Mouse (Mus musculus) hindbrain, embryonic 12.5 days (tissue): ENCODE results near the gene Hecw1. TPM values are rescaled to one million over a fixed set of nuclear protein-coding genes. Genes with fewer than 3 reads are reported as not detected.
"Not testable (repeated sequence)": the region's sequence is repeated elsewhere in the genome, so short reads cannot be mapped to it uniquely, and the experiment has no call there.

Source experiments
- ATAC-seq: fragments of 200-750 bp; cut with Nextera tagmentation; 2 replicates; pipeline ENCODE4 v1.8.0; 2017; ENCODE audit warnings: moderate TSS enrichment; ENCODE audit not compliant: low FRiP score
- H3K27ac ChIP-seq: fragments of 300-500 bp; sonication (generic); 2 replicates; pipeline ENCODE4 v1.5.1; 2016; ENCODE audit warnings: mild to moderate bottlenecking
- H3K27me3 ChIP-seq: fragments of 300-500 bp; sonication (generic); 2 replicates; pipeline ENCODE4 v1.6.1; 2016; ENCODE audit warnings: mild to moderate bottlenecking
- H3K36me3 ChIP-seq: fragments of 300-500 bp; sonication (generic); 2 replicates; pipeline ENCODE4 v1.6.1; 2016; ENCODE audit warnings: mild to moderate bottlenecking
- H3K4me1 ChIP-seq: fragments of 300-500 bp; sonication (generic); 2 replicates; pipeline ENCODE4 v1.6.1; 2016
- H3K4me2 ChIP-seq: fragments of 300-500 bp; sonication (generic); replicated peaks from 2 replicates; pipeline ENCODE4 v1.6.1; 2016; ENCODE audit warnings: mild to moderate bottlenecking
- H3K4me3 ChIP-seq: fragments of 300-500 bp; sonication (generic); 2 replicates; pipeline ENCODE4 v1.5.1; 2016; ENCODE audit warnings: mild to moderate bottlenecking
- H3K9ac ChIP-seq: fragments of 300-500 bp; sonication (generic); 2 replicates; pipeline ENCODE4 v1.6.1; 2016; ENCODE audit warnings: mild to moderate bottlenecking, moderate library complexity
- H3K9me3 ChIP-seq: fragments of 300-500 bp; sonication (generic); replicated peaks from 2 replicates; pipeline ENCODE4 v1.6.1; 2016; ENCODE audit warnings: mild to moderate bottlenecking
- WGBS: fragments of 180-500 bp; shearing (Covaris S2); methylation state at CpG from one replicate; pipeline ENCODE4 v1.1.7; 2016; 5-methylcytosine and 5-hydroxymethylcytosine counted together
- polyA plus RNA-seq: library from polyadenylated mRNA; unstranded; fragments of >200 nt; fragmentation: Nextera tagmentation; extraction: Ambion mirVana; gene quantifications from 2 replicates; pipeline ENCODE4 v1.2.1, GENCODE M21; 2016

Gene Hecw1
- polyA plus RNA-seq, 1 experiment from 2014 or later = 23.1 TPM

DNA sequence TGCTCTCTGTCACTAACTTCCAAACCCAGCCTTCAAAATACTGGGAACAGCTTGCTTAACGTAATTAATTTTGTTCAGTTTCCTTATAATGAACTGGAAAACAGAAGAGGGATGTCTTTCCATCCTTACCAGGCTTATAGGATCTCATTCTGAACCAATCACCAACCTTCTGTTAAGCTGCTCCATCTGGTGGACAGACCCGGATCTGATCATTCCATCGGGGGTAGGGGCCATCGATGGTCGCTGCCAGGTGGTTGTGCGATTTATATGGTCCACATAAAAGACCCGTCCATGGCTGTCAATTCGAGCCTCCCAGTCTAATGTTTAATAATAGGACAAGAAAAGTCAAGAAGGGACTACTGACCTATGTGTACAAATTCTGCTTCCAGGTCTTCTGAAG is 216.4 kb downstream of the Hecw1 start:
- no peak overlapping the region for H3K4me2 ChIP-seq
- H3K9me3 ChIP-seq = no peaks in the 10 kb centered on the region
- no peaks in the 10 kb centered on the region for H3K27me3 ChIP-seq
- ATAC-seq = no peak
- H3K4me3 ChIP-seq = no peak overlapping the region
- 0 out of 2 replicates have a peak, but pooled peaks cover 7% of the 10 kb centered on the region for H3K36me3 ChIP-seq
- 35% methylated on average over 8 of the region's 8 CpGs for WGBS
- H3K4me1 ChIP-seq = no peaks in the 10 kb centered on the region
- no peak overlapping the region for H3K9ac ChIP-seq
- H3K27ac ChIP-seq = no peak overlapping the region

GRCm38 (mm10) chr13:14304103-14304502 is 218.9 kb downstream of the Hecw1 start:
- WGBS = 91% methylated on average over 1 of the region's 1 CpGs
- H3K27me3 ChIP-seq = no peaks in the 10 kb centered on the region
- H3K4me1 ChIP-seq = no peaks in the 10 kb centered on the region
- no peak overlapping the region for H3K27ac ChIP-seq
- no peak overlapping the region for H3K4me3 ChIP-seq
- H3K9ac ChIP-seq = no peak overlapping the region
- H3K36me3 ChIP-seq = 0 out of 2 replicates have a peak, but pooled peaks cover 10% of the 10 kb centered on the region
- no peak for ATAC-seq
- H3K4me2 ChIP-seq = no peak overlapping the region
- no peaks in the 10 kb centered on the region for H3K9me3 ChIP-seq

DNA sequence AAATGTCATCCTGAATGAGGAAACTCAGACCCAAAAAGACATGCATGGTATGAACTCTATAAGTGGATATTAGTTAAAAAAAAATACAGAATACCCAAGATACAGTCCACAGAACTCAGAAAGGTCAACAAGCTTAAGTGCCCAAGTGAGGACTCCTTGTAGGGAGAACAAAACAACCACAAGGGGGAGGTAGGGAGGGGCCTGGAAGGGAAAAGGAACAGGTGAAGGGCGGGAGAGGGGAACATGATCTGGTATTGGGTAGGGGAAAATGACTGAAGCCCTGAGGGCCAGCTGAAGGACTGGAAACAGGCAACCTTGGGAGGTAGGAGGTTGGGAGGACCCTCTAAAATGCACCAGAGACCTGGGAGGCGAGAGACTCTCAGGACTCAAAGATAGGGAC is 220.1 kb downstream of the Hecw1 start:
- no peak overlapping the region for H3K9ac ChIP-seq
- H3K4me2 ChIP-seq = no peak overlapping the region
- H3K9me3 ChIP-seq = no peaks in the 10 kb centered on the region
- 0 out of 2 replicates have a peak, but pooled peaks cover 12% of the 10 kb centered on the region for H3K36me3 ChIP-seq
- 61% methylated on average over 2 of the region's 2 CpGs for WGBS
- ATAC-seq = no peak
- no peaks in the 10 kb centered on the region for H3K27me3 ChIP-seq
- H3K27ac ChIP-seq = no peak overlapping the region
- no peak overlapping the region for H3K4me3 ChIP-seq
- H3K4me1 ChIP-seq = no peaks in the 10 kb centered on the region

GRCm38 (mm10) chr13:14290016-14290415 is 233.0 kb downstream of the Hecw1 start:
- Histone ChIP-seq H3K27ac (no peak overlapping the region), H3K36me3 (peaks cover 5% of the 10 kb centered on the region; the same call in 1 of the 2 replicates), H3K4me2 (no peak overlapping the region), H3K9me3 (no peaks in the 10 kb centered on the region), H3K4me1 (no peaks in the 10 kb centered on the region), H3K4me3 (no peak overlapping the region), H3K27me3 (no peaks in the 10 kb centered on the region), H3K9ac (no peak overlapping the region)
- no peak for ATAC-seq
- 38% methylated on average over 1 of the region's 1 CpGs for WGBS

- Histone ChIP-seq H3K27ac (no peak overlapping the region), H3K27me3 (no peaks in the 10 kb centered on the region), H3K4me1 (no peaks in the 10 kb centered on the region), H3K36me3 (no peaks in the 10 kb centered on the region), H3K9me3 (no peaks in the 10 kb centered on the region), H3K4me3 (no peak overlapping the region), H3K4me2 (no peak overlapping the region), H3K9ac (no peak overlapping the region)
- no peak for ATAC-seq
Observed at GRCm38 (mm10) chr13:14271476-14271875, 251.6 kb downstream of the Hecw1 start.

DNA sequence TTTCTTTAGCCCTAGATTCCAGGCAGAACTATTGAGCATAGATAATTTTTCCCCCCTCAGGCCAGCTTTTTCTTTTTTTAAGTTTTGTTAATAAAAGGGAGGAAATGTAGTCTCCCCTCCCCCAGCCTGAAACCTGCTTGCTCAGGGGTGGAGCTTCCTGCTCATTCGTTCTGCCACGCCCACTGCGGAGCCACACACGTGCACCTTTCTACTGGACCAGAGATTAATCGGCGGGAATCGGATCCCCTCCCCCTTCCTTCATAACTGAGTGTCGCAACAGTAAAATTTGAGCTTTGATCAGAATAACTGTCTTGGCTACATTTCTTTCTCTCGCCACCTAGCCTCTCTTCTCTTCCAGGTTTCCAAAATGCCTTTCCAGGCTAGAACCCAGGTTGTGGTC is 262.1 kb downstream of the Hecw1 start:
- not testable (repeated sequence) for H3K4me1 ChIP-seq, H3K27ac ChIP-seq, H3K4me3 ChIP-seq, H3K4me2 ChIP-seq, H3K9ac ChIP-seq, ATAC-seq, H3K27me3 ChIP-seq, H3K9me3 ChIP-seq
- peaks cover 11% of the 10 kb centered on the region; the same call in 1 of the 2 replicates for H3K36me3 ChIP-seq
- 42% methylated on average over 9 of the region's 9 CpGs for WGBS

DNA sequence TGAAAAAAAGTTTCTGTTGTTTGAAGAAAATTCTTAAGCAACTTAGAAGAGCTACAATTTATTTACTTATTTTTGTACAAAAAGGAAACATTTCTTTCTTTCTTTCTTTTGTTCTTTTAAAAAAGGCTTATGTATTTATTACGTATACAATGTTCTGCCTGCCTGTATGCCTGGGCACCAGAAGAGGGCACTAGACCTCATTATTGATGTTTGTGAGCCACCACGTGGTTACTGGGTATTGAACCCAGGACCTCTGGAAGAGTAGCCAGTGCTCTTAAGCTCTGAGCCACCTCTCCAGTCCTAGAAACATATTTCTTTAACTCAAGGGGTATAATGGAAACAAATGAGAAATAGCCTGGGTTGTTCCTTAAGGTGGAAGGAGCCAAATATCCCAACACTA is 277.1 kb downstream of the Hecw1 start:
- 54% methylated on average over 2 of the region's 2 CpGs for WGBS
- no peaks in the 10 kb centered on the region for H3K4me1 ChIP-seq
- peaks cover 4% of the 10 kb centered on the region; the same call in 1 of the 2 replicates for H3K36me3 ChIP-seq
- H3K4me2 ChIP-seq = no peak overlapping the region
- H3K9me3 ChIP-seq = no peaks in the 10 kb centered on the region
- H3K27ac ChIP-seq = no peak overlapping the region
- H3K4me3 ChIP-seq = no peak overlapping the region
- H3K27me3 ChIP-seq = no peaks in the 10 kb centered on the region
- no peak overlapping the region for H3K9ac ChIP-seq
- no peak for ATAC-seq

GRCm38 (mm10) chr13:14179669-14180068 is 343.4 kb downstream of the Hecw1 start:
- ATAC-seq = no peak
- no peak overlapping the region for H3K4me3 ChIP-seq
- no peaks in the 10 kb centered on the region for H3K36me3 ChIP-seq
- H3K4me1 ChIP-seq = no peaks in the 10 kb centered on the region
- no peak overlapping the region for H3K27ac ChIP-seq
- no peaks in the 10 kb centered on the region for H3K27me3 ChIP-seq
- no peak overlapping the region for H3K4me2 ChIP-seq
- H3K9ac ChIP-seq = no peak overlapping the region
- 89% methylated on average over 3 of the region's 3 CpGs for WGBS
- no peaks in the 10 kb centered on the region for H3K9me3 ChIP-seq

DNA sequence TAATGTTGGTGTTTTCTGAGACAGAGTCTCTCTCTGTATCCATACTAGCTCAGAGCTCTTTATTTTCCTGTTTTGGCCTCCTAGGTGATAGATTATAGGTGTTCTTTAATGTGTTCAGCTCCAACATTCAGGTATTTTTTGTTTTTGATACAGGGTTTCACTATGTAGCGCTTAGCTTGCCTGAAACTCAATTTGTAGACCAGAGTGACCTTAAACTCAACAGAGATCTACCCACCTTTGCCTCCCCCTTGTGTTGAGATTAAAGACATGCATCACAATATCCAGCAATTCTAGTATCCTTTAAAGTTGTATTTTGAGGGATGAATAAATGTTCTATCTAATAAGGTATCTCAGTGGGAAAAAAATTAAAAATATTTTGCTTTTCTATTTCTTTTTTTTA is 345.0 kb downstream of the Hecw1 start:
- Histone ChIP-seq H3K4me3 (no peak overlapping the region), H3K9ac (no peak overlapping the region), H3K4me1 (no peaks in the 10 kb centered on the region), H3K9me3 (no peaks in the 10 kb centered on the region), H3K27me3 (no peaks in the 10 kb centered on the region), H3K27ac (no peak overlapping the region), H3K36me3 (no peaks in the 10 kb centered on the region), H3K4me2 (no peak overlapping the region)
- ATAC-seq = no peak
- WGBS = 91% methylated on average over 1 of the region's 1 CpGs

Other genes with a start within 250 kb of the Hecw1 start
- gene Mrpl32, start 89.9 kb upstream of the Hecw1 start, polyA plus RNA-seq = 112 TPM in 2 replicates
- 154 and 170 TPM in 2 replicates for gene Psma2, start 90.0 kb upstream of the Hecw1 start, polyA plus RNA-seq
- gene AW209491, start 106.9 kb upstream of the Hecw1 start, polyA plus RNA-seq = 31.9 and 34.2 TPM in 2 replicates